Mouse (Mus musculus) brain, embryonic 18.5 days (tissue): ENCODE data around the gene Tmem44.

Source experiments
- DNase-seq: peaks from one replicate; pipeline ENCODE4 v3.0.0-alpha.2; 2012; ENCODE audit warnings: low read depth, low spot score

Gene Tmem44

GRCm38 (mm10) chr16:30518635-30519034 is 32.0 kb downstream of the Tmem44 start:
- DNase-seq, result no peak

GRCm38 (mm10) chr16:30517666-30518283 is 32.9 kb downstream of the Tmem44 start:
- no peak for DNase-seq

GRCm38 (mm10) chr16:30516993-30517392 is 33.6 kb downstream of the Tmem44 start:
- DNase-seq, result no peak

GRCm38 (mm10) chr16:30515418-30515817 is 35.2 kb downstream of the Tmem44 start:
- DNase-seq, result no peak

GRCm38 (mm10) chr16:30513050-30514024 is 37.3 kb downstream of the Tmem44 start:
- no peak for DNase-seq

GRCm38 (mm10) chr16:30512375-30513049 is 38.1 kb downstream of the Tmem44 start:
- no peak for DNase-seq

GRCm38 (mm10) chr16:30511563-30512340 is 38.9 kb downstream of the Tmem44 start:
- no peak for DNase-seq

- DNase-seq, result peak; percentile 72
These were observed 39.9 kb downstream of the Tmem44 start for GRCm38 (mm10) chr16:30510504-30511451.

GRCm38 (mm10) chr16:30510091-30510490 is 40.6 kb downstream of the Tmem44 start:
- DNase-seq, result no peak

- DNase-seq, result no peak
These were observed 41.3 kb downstream of the Tmem44 start for GRCm38 (mm10) chr16:30509340-30509739.

- no peak for DNase-seq
These were observed 41.9 kb downstream of the Tmem44 start for GRCm38 (mm10) chr16:30508738-30509137.

GRCm38 (mm10) chr16:30507120-30507519 is 43.5 kb downstream of the Tmem44 start:
- DNase-seq, result no peak

- no peak for DNase-seq
These were observed 45.2 kb downstream of the Tmem44 start for GRCm38 (mm10) chr16:30505311-30506031.

GRCm38 (mm10) chr16:30504856-30505255 is 45.8 kb downstream of the Tmem44 start:
- DNase-seq, result no peak

- no peak for DNase-seq
These were observed 46.7 kb downstream of the Tmem44 start for GRCm38 (mm10) chr16:30503958-30504357.

GRCm38 (mm10) chr16:30502221-30502891 is 48.3 kb downstream of the Tmem44 start:
- DNase-seq, result no peak

- no peak for DNase-seq
These were observed 49.0 kb downstream of the Tmem44 start for GRCm38 (mm10) chr16:30501621-30502020.

- no peak for DNase-seq
These were observed 50.4 kb downstream of the Tmem44 start for GRCm38 (mm10) chr16:30500223-30500622.
